Mouse (Mus musculus) kidney, adult 2 months (tissue): ENCODE data around the gene Slc25a47. TPM values are rescaled to one million over a fixed set of nuclear protein-coding genes. Genes with fewer than 3 reads are reported as not detected.

Experiments
- DNase-seq: peaks from one replicate; pipeline ENCODE4 v3.0.0; 2021
- H3K27ac ChIP-seq: fragments of 200-500 bp; 2 replicates; pipeline ENCODE4 v1.5.1; 2012; ENCODE audit warnings: low read depth, low read length, control low read depth, inconsistent platforms; ENCODE audit not compliant: insufficient read depth
- H3K27me3 ChIP-seq: fragments of 200-500 bp; replicated peaks from 2 replicates; pipeline ENCODE4 v1.6.1; 2012; ENCODE audit warnings: mild to moderate bottlenecking, moderate library complexity, low read length, inconsistent platforms; ENCODE audit not compliant: control insufficient read depth, insufficient read depth
- H3K36me3 ChIP-seq: fragments of 200-500 bp; 2 replicates; pipeline ENCODE4 v1.6.1; 2012; ENCODE audit warnings: mild to moderate bottlenecking, moderate library complexity, low read length, inconsistent platforms; ENCODE audit not compliant: control insufficient read depth, insufficient read depth
- H3K4me1 ChIP-seq: fragments of 200-500 bp; 2 replicates; pipeline ENCODE4 v1.6.1; 2011; ENCODE audit warnings: low read length; ENCODE audit not compliant: control insufficient read depth, insufficient read depth
- H3K4me3 ChIP-seq: fragments of 200-500 bp; 2 replicates; pipeline ENCODE4 v1.5.1; 2011; ENCODE audit warnings: mild to moderate bottlenecking, low read depth, low read length, control low read depth; ENCODE audit not compliant: insufficient read depth
- CTCF ChIP-seq: fragments of 200-500 bp; conservative IDR thresholded peaks from 2 replicates; pipeline ENCODE4 v1.5.1; 2011; ENCODE audit warnings: low read depth, mild to moderate bottlenecking, control low read depth, low read length, moderate library complexity, mixed read lengths; ENCODE audit not compliant: insufficient read depth, insufficient read length
- POLR2A ChIP-seq: fragments of 200-500 bp; IDR thresholded peaks from one replicate; pipeline ENCODE4 v1.6.1; 2011; ENCODE audit warnings: low read depth, low read length, control low read depth
- whole genome bisulfite sequencing: fragments of 180-500 bp; shearing (Covaris S2); methylation state at CpG from one replicate; pipeline ENCODE4 v1.1.7; 2018; 5-methylcytosine and 5-hydroxymethylcytosine counted together
- polyA plus RNA-seq: library from polyadenylated mRNA; depleted of rRNA; stranded (reverse); fragments of >200 nt; gene quantifications from 2 replicates; pipeline ENCODE4 v1.2.3, GENCODE M21; 2012; rRNA removed

Slc25a47 gene
- polyA plus RNA-seq, 1 experiment, result 7.0 TPM

GRCm38 (mm10) chr12:108906398-108906797 is 70.6 kb downstream of the Slc25a47 start:
- H3K4me3 ChIP-seq, result no peak overlapping the region
- no peak overlapping the region for H3K27ac ChIP-seq
- no peaks in the 10 kb centered on the region for H3K4me1 ChIP-seq
- DNase-seq, result no peak
- H3K27me3 ChIP-seq, result no peaks in the 10 kb centered on the region
- no peak for TF ChIP-seq POLR2A
- TF ChIP-seq CTCF, result no peak
- no peaks in the 10 kb centered on the region for H3K36me3 ChIP-seq
- WGBS, result 52% methylated on average over 12 of the region's 12 CpGs

Other genes starting within 250 kb of the Slc25a47 start
- 24.2 and 28.8 TPM in 2 replicates for gene Degs2, start 133.7 kb upstream of the Slc25a47 start, polyA plus RNA-seq
- gene Yy1, start 43.1 kb upstream of the Slc25a47 start, polyA plus RNA-seq, result 13.5 and 14.1 TPM in 2 replicates
- 12.7 and 14.3 TPM in 2 replicates for gene Slc25a29, start 163 bp upstream of the Slc25a47 start, polyA plus RNA-seq
- gene Wdr25, start 57.6 kb downstream of the Slc25a47 start, polyA plus RNA-seq, result 19.5 and 21.3 TPM in 2 replicates
- 54.4 and 57.2 TPM in 2 replicates for gene Wars, start 58.1 kb downstream of the Slc25a47 start, polyA plus RNA-seq
- 0.54 and 0.56 TPM in 2 replicates for gene Begain, start 232.2 kb downstream of the Slc25a47 start, polyA plus RNA-seq